Mouse (Mus musculus) small intestine, adult 2 months (tissue): ENCODE measurements around the gene Zfand2b.

Source experiments
- CTCF ChIP-seq: fragments of 200-500 bp; IDR thresholded peaks from 2 replicates; pipeline ENCODE4 v1.5.1; 2012; ENCODE audit warnings: low read depth, mild to moderate bottlenecking, control low read depth, inconsistent platforms, low read length, moderate library complexity, mixed read lengths; ENCODE audit not compliant: insufficient replicate concordance, insufficient read length; ENCODE audit errors: extremely low read depth
- POLR2A ChIP-seq: fragments of 200-500 bp; IDR thresholded peaks from 2 replicates; pipeline ENCODE4 v1.6.1; 2012; ENCODE audit warnings: low read depth, mild to moderate bottlenecking, control low read depth, inconsistent platforms, low read length, moderate library complexity

- TF ChIP-seq CTCF = peak; percentile 52; the same call in 1 of the 2 replicates
- peak; percentile 58 for TF ChIP-seq POLR2A
These were observed 25.9 kb upstream of the Zfand2b start, which contains the start of the genes Cnppd1 and Retreg2 for GRCm38 (mm10) chr1:75142301-75143261.
